10 mouse cellular contexts compared by ENCODE assay signal in genomic region chrX:56276348-56276747, GRCm38 (mm10).
DNase-seq lines count a peak whose midpoint lies in the region.
"Had no signal": no experiment of that assay in that cellular context is flagged by ENCODE, and none has a peak within 500 bp of the region (broad histone marks: within the 10 kb centered on the region; RNA-seq: fewer than 3 reads in every experiment).

No protein-coding gene starts in this region.

- peak; percentile 40 to 43 for DNase-seq in cerebellum, postnatal 10 days
- DNase-seq in cerebellum, adult 11 months: no peak
- peak; percentile 5 for DNase-seq in layer of hippocampus, adult 11-12 months (ENCODE audit: low spot score)
- DNase-seq in layer of hippocampus, adult 9-10 months (ENCODE audit: low spot score): no peak
- DNase-seq in urinary bladder, postnatal 14 days (ENCODE audit: low spot score): peak; percentile 3
- no peak for DNase-seq in urinary bladder, postnatal 25 days (ENCODE audit: low spot score)
- peak; percentile 28 for DNase-seq in thymus, postnatal 4 days
- DNase-seq in c-Kit-positive CD71-positive TER-119-positive erythroid progenitor cells, embryonic 14.5 days (ENCODE audit: low spot score): no peak
- DNase-seq: cerebellum, adult 11-12 months; forebrain, postnatal 0 days had no signal

Comparison
In these comparisons a context has a peak if more than half of its experiments do, and no peak if none do; other contexts are left out.
1. DNase-seq: peak in cerebellum, postnatal 10 days (2 of 2), layer of hippocampus, adult 11-12 months (single experiment), urinary bladder, postnatal 14 days (single experiment) and thymus, postnatal 4 days (single experiment); none in cerebellum, adult 11 months (single experiment), layer of hippocampus, adult 9-10 months (single experiment), urinary bladder, postnatal 25 days (single experiment) and c-Kit-positive CD71-positive TER-119-positive erythroid progenitor cells, embryonic 14.5 days (single experiment).